In the genomic region with DNA sequence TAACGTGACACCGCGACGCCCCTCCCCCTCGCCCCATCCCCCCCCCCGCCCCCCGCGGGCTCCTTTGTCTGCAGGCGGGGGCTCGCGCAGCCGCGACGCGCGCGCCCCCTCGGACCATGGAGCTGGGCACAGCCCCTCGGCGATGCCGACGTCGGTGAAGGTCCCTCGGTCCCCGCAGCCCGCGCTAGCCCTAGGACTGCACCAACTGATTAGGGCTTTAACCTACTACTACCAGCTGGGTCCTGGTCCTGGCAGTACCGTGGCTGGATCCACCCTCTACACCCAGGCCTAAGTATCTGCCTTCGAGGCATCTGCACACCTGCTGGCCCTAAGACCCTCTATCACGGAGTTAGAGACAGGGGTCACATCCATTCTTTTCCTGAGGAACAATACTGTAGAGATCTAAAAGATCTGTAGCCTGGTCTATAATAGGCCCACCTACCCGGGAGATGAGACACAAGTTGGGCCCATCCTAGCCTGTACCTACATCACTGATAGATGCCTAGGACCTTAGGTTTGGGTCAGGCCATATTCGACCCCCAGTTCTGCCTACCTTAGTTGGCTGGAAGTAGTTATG, we compare ENCODE assay signal across 9 mouse cellular contexts. TPM values are rescaled to one million over a fixed set of nuclear protein-coding genes. Genes with fewer than 3 reads are reported as not detected.
A peak's percentile ranks its signal among the peaks of the same experiment; 100 is the strongest.
DNase-seq lines count a peak whose midpoint lies in the region; ATAC-seq lines count a peak whose summit lies in the region.
"Had no signal": no experiment of that assay in that cellular context is flagged by ENCODE, and none has a peak within 500 bp of the region (broad histone marks: within the 10 kb centered on the region; RNA-seq: fewer than 3 reads in every experiment).

No protein-coding gene starts in this region.

- H3K9me3 ChIP-seq in kidney, embryonic 15.5 days (replicated peaks): peaks cover 30% of the 10 kb centered on the region
- H3K9me3 ChIP-seq in hindbrain, embryonic 15.5 days: no peaks in the 10 kb centered on the region
- 0 out of 2 replicates have a peak, but pooled peaks cover 2% of the 10 kb centered on the region for H3K9me3 ChIP-seq in midbrain, embryonic 15.5 days

- H3K36me3 ChIP-seq in kidney, embryonic 15.5 days: no peaks in the 10 kb centered on the region
- no peaks in the 10 kb centered on the region for H3K36me3 ChIP-seq in hindbrain, embryonic 15.5 days
- no peaks in the 10 kb centered on the region for H3K36me3 ChIP-seq in midbrain, embryonic 15.5 days (replicated peaks)

- 38% methylated on average over 23 of the region's 32 CpGs for WGBS in kidney, embryonic 15.5 days
- 43% methylated on average over 29 of the region's 32 CpGs for WGBS in hindbrain, embryonic 15.5 days
- 43% methylated on average over 20 of the region's 32 CpGs for WGBS in midbrain, embryonic 15.5 days

- H3K4me3 ChIP-seq in kidney, embryonic 15.5 days (replicated peaks): peak overlapping the region; percentile 57
- peak overlapping the region; percentile 45; the same call in 1 of the 2 replicates for H3K4me3 ChIP-seq in brown adipose tissue, adult 24 weeks (ENCODE audit: insufficient read depth, low read depth, low read length)
- H3K4me3 ChIP-seq in hindbrain, embryonic 15.5 days: peak overlapping the region; percentile 48
- H3K4me3 ChIP-seq in midbrain, embryonic 15.5 days: peak overlapping the region; percentile 51

- peaks cover 43% of the 10 kb centered on the region for H3K4me1 ChIP-seq in kidney, embryonic 15.5 days
- H3K4me1 ChIP-seq in brown adipose tissue, adult 24 weeks (ENCODE audit: control insufficient read depth, insufficient read depth, insufficient read length, low read length): no peaks in the 10 kb centered on the region
- 0 out of 2 replicates have a peak, but pooled peaks cover 15% of the 10 kb centered on the region for H3K4me1 ChIP-seq in hindbrain, embryonic 15.5 days (replicated peaks)
- H3K4me1 ChIP-seq in midbrain, embryonic 15.5 days: peaks cover 9% of the 10 kb centered on the region; the same call in 1 of the 2 replicates

- H3K9ac ChIP-seq in kidney, embryonic 15.5 days: 0 out of 2 replicates have a peak overlapping the region, but pooled peaks have one; percentile 12
- H3K9ac ChIP-seq in hindbrain, embryonic 15.5 days: no peak overlapping the region
- H3K9ac ChIP-seq in midbrain, embryonic 15.5 days: 0 out of 2 replicates have a peak overlapping the region, but pooled peaks have one; percentile 14

- 0 out of 2 replicates have a peak, but pooled peaks cover 12% of the 10 kb centered on the region for H3K27me3 ChIP-seq in kidney, embryonic 15.5 days
- H3K27me3 ChIP-seq in hindbrain, embryonic 15.5 days: peaks cover 11% of the 10 kb centered on the region
- no peaks in the 10 kb centered on the region for H3K27me3 ChIP-seq in midbrain, embryonic 15.5 days (replicated peaks)

- peak; percentile 42 for ATAC-seq in kidney, embryonic 15.5 days (replicated peaks; ENCODE audit: low FRiP score)
- peak; percentile 65 for ATAC-seq in hindbrain, embryonic 15.5 days (ENCODE audit: low FRiP score, low read depth)
- peak; percentile 61 for ATAC-seq in midbrain, embryonic 15.5 days (replicated peaks)

- peak overlapping the region; percentile 62 for H3K27ac ChIP-seq in kidney, embryonic 15.5 days
- H3K27ac ChIP-seq in brown adipose tissue, adult 24 weeks (replicated peaks; ENCODE audit: low read depth, low read length): no peak overlapping the region
- H3K27ac ChIP-seq in hindbrain, embryonic 15.5 days (replicated peaks): no peak overlapping the region; the same call in 1 of the 2 replicates
- peak overlapping the region; percentile 52 for H3K27ac ChIP-seq in midbrain, embryonic 15.5 days

- H3K4me2 ChIP-seq in kidney, embryonic 15.5 days: peak overlapping the region; percentile 63
- peak overlapping the region; percentile 60 for H3K4me2 ChIP-seq in hindbrain, embryonic 15.5 days
- peak overlapping the region; percentile 52 for H3K4me2 ChIP-seq in midbrain, embryonic 15.5 days

- DNase-seq in kidney, postnatal 4 days: no peak
- DNase-seq in right cerebral cortex, postnatal 4 days: no peak
- no peak for DNase-seq in thymus, postnatal 25 days
- DNase-seq in right cerebral cortex, adult 18-20 months: no peak

RNA-seq across cellular contexts. Expression of a gene that starts 0.5 kb away (rescaled TPM):
- polyA plus RNA-seq in kidney, embryonic 15.5 days (2015; fragmentation: Nextera tagmentation; extraction: Ambion mirVana): 844 and 965 TPM in 2 replicates
- polyA plus RNA-seq in brown adipose tissue, adult 24 weeks (2012; ENCODE audit: insufficient read depth, insufficient read length, missing spikeins): 12.2 and 15.0 TPM in 2 replicates
- polyA plus RNA-seq in hindbrain, embryonic 15.5 days (2015; fragmentation: Nextera tagmentation; extraction: Ambion mirVana): 267 and 430 TPM in 2 replicates
- 288 and 345 TPM in 2 replicates for polyA plus RNA-seq in midbrain, embryonic 15.5 days (2015; fragmentation: Nextera tagmentation; extraction: Ambion mirVana)

RNA-seq across cellular contexts. Expression of a gene that starts 12.2 kb away (rescaled TPM):
- polyA plus RNA-seq in kidney, embryonic 15.5 days (2015; fragmentation: Nextera tagmentation; extraction: Ambion mirVana): 4.1 and 4.5 TPM in 2 replicates
- polyA plus RNA-seq in brown adipose tissue, adult 24 weeks (2012; ENCODE audit: insufficient read depth, insufficient read length, missing spikeins): not detected in 2 replicates
- polyA plus RNA-seq in hindbrain, embryonic 15.5 days (2015; fragmentation: Nextera tagmentation; extraction: Ambion mirVana): 0.75 and 1.7 TPM in 2 replicates
- polyA plus RNA-seq in midbrain, embryonic 15.5 days (2015; fragmentation: Nextera tagmentation; extraction: Ambion mirVana): 0.97 and 1.0 TPM in 2 replicates

RNA-seq across cellular contexts. Expression of a gene that starts 41.6 kb away (rescaled TPM):
- 8.4 and 10.8 TPM in 2 replicates for polyA plus RNA-seq in kidney, embryonic 15.5 days (2015; fragmentation: Nextera tagmentation; extraction: Ambion mirVana)
- not detected in 2 replicates for polyA plus RNA-seq in brown adipose tissue, adult 24 weeks (2012; ENCODE audit: insufficient read depth, insufficient read length, missing spikeins)
- polyA plus RNA-seq in hindbrain, embryonic 15.5 days (2015; fragmentation: Nextera tagmentation; extraction: Ambion mirVana): 0.54 and 1.2 TPM in 2 replicates
- polyA plus RNA-seq in midbrain, embryonic 15.5 days (2015; fragmentation: Nextera tagmentation; extraction: Ambion mirVana): 0.51 and 0.66 TPM in 2 replicates
- polyA plus RNA-seq: cerebellum, adult 2 months had no signal

Comparison
In these comparisons a context has a peak if more than half of its experiments do, and no peak if none do; other contexts are left out.
1. H3K27ac ChIP-seq: peak in kidney, embryonic 15.5 days (single experiment) and midbrain, embryonic 15.5 days (single experiment); none in brown adipose tissue, adult 24 weeks (single experiment) and hindbrain, embryonic 15.5 days (single experiment).
2. RNA of a gene that starts 0.5 kb away (polyA plus RNA-seq): 844 to 965 TPM in kidney, embryonic 15.5 days, 288 to 345 TPM in midbrain, embryonic 15.5 days and 267 to 430 TPM in hindbrain, embryonic 15.5 days; 12.2 to 15.0 TPM in brown adipose tissue, adult 24 weeks; every median in the first group is over 10 times any median in the second.
3. Peak in every context shown above with its lines, with median percentiles within 50 percentile points of each other: ATAC-seq, H3K4me2 ChIP-seq and H3K4me3 ChIP-seq.